Mouse (Mus musculus) megakaryocyte, embryonic 14.5 days (primary cell): ENCODE data around the gene 2210016F16Rik.

ENCODE experiments used
- FLI1 ChIP-seq: IDR thresholded peaks from 2 replicates; pipeline ENCODE4 v1.6.1; 2012; ENCODE audit warnings: low read length, inconsistent platforms, mixed read lengths
- GATA1 ChIP-seq: IDR thresholded peaks from 3 replicates; pipeline ENCODE4 v1.6.1; 2012; ENCODE audit warnings: mixed read lengths, low read length, inconsistent platforms, borderline replicate concordance

- TF ChIP-seq FLI1 (no peak), GATA1 (no peak)
Observed at GRCm38 (mm10) chr13:58423061-58423660, 38.1 kb upstream of the 2210016F16Rik start.
